Mouse (Mus musculus): ENCODE measurements around the gene Tgfbr3.
"Not testable (repeated sequence)": the region's sequence is repeated elsewhere in the genome, so short reads cannot be mapped to it uniquely, and the experiment has no call there.

Gene Tgfbr3

GRCm38 (mm10) chr5:107240276-107240675 is 49.2 kb downstream of the Tgfbr3 start:
- no peak for DNase-seq (ENCODE audit: low spot score)

- peak; percentile 58 for DNase-seq (ENCODE audit: low spot score)
These were observed 51.4 kb downstream of the Tgfbr3 start for GRCm38 (mm10) chr5:107237971-107238426.

GRCm38 (mm10) chr5:107236975-107237374 is 52.5 kb downstream of the Tgfbr3 start:
- no peak for DNase-seq (ENCODE audit: low spot score)

GRCm38 (mm10) chr5:107236039-107236438 is 53.4 kb downstream of the Tgfbr3 start:
- DNase-seq (ENCODE audit: low spot score), result no peak

GRCm38 (mm10) chr5:107233366-107234354 is 55.8 kb downstream of the Tgfbr3 start:
- no peak for DNase-seq (ENCODE audit: low spot score)

- DNase-seq (ENCODE audit: low spot score), result no peak
These were observed 59.2 kb downstream of the Tgfbr3 start for GRCm38 (mm10) chr5:107230189-107230588.

- DNase-seq (ENCODE audit: low spot score), result no peak
These were observed 60.4 kb downstream of the Tgfbr3 start for GRCm38 (mm10) chr5:107229037-107229436.

GRCm38 (mm10) chr5:107227580-107227979 is 61.8 kb downstream of the Tgfbr3 start:
- no peak for DNase-seq (ENCODE audit: low spot score)

GRCm38 (mm10) chr5:107224820-107225417 is 64.5 kb downstream of the Tgfbr3 start:
- DNase-seq (ENCODE audit: low spot score), result no peak

GRCm38 (mm10) chr5:107224151-107224550 is 65.3 kb downstream of the Tgfbr3 start:
- no peak for DNase-seq (ENCODE audit: low spot score)

- not testable (repeated sequence) for DNase-seq (ENCODE audit: low spot score)
These were observed 65.9 kb downstream of the Tgfbr3 start for GRCm38 (mm10) chr5:107223483-107223882.

GRCm38 (mm10) chr5:107223029-107223428 is 66.4 kb downstream of the Tgfbr3 start:
- no peak for DNase-seq (ENCODE audit: low spot score)

GRCm38 (mm10) chr5:107222670-107223005 is 66.8 kb downstream of the Tgfbr3 start:
- DNase-seq (ENCODE audit: low spot score), result no peak

GRCm38 (mm10) chr5:107221892-107222669 is 67.3 kb downstream of the Tgfbr3 start:
- DNase-seq (ENCODE audit: low spot score), result peak; percentile 62

GRCm38 (mm10) chr5:107220936-107221335 is 68.5 kb downstream of the Tgfbr3 start:
- no peak for DNase-seq (ENCODE audit: low spot score)

GRCm38 (mm10) chr5:107219883-107220282 is 69.5 kb downstream of the Tgfbr3 start:
- DNase-seq (ENCODE audit: low spot score), result no peak

GRCm38 (mm10) chr5:107219318-107219717 is 70.1 kb downstream of the Tgfbr3 start:
- DNase-seq (ENCODE audit: low spot score), result no peak

GRCm38 (mm10) chr5:107218594-107218993 is 70.8 kb downstream of the Tgfbr3 start:
- no peak for DNase-seq (ENCODE audit: low spot score)

- no peak for DNase-seq (ENCODE audit: low spot score)
These were observed 72.3 kb downstream of the Tgfbr3 start for GRCm38 (mm10) chr5:107217139-107217538.

GRCm38 (mm10) chr5:107213373-107214132 is 75.9 kb downstream of the Tgfbr3 start:
- DNase-seq (ENCODE audit: low spot score), result no peak

- no peak for DNase-seq (ENCODE audit: low spot score)
These were observed 77.5 kb downstream of the Tgfbr3 start for GRCm38 (mm10) chr5:107211830-107212370.
